Mouse (Mus musculus) lung, adult 18-20 months (tissue): ENCODE results near the gene Lipo2.
"Not testable (repeated sequence)": the region's sequence is repeated elsewhere in the genome, so short reads cannot be mapped to it uniquely, and the experiment has no call there.

Experiments
- DNase-seq, 2 experiments: peaks; one replicate each; pipeline ENCODE4 v3.0.0; 2022; ENCODE audit warnings: mixed read lengths in 2 of 2

Lipo2 gene

DNA sequence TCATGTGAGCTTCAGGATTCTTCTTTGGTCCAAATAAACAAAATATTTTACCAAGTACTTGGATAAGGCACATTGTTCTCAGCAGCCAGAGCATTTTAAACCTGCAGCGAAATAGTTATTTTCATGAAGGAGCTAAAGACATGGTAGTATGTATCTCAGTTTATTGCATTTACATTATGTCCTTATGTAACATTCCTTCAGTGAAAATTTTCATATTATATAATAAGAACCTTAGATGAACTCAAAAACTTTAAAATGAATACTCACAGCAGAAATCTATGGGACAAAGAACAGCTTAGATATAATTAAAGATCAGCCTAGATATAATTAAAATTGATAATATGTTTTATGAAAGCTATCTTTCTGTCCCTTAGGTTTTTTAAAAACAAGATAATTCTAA is at the start of gene Lipo2:
Gene Lipo2, minus strand, starts transcription at position 101 of the 400 bp plus-strand sequence.
- DNase-seq = not testable (repeated sequence)

DNA sequence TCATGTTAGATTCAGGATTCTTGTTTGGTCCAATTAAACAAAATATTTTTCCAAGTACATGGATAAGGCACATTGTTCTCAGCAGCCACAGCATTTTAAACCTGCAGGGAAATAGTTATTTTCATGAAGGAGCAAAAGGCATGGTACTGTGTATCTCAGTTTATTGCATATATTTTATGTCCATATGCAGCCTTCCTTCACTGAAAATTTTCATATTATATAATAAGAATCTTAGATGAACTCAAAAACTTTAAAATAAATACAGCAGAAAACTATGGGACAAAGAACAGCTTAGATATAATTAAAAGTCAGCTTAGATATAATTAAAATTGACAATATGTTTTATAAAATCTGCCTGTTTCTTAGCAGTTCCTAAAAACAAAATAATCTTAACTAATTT is 36.2 kb upstream of the Lipo2 start, which contains the start of gene Lipo1:
Gene Lipo1, minus strand, starts transcription at position 101 of the 400 bp plus-strand sequence.
- not testable (repeated sequence) for DNase-seq

DNA sequence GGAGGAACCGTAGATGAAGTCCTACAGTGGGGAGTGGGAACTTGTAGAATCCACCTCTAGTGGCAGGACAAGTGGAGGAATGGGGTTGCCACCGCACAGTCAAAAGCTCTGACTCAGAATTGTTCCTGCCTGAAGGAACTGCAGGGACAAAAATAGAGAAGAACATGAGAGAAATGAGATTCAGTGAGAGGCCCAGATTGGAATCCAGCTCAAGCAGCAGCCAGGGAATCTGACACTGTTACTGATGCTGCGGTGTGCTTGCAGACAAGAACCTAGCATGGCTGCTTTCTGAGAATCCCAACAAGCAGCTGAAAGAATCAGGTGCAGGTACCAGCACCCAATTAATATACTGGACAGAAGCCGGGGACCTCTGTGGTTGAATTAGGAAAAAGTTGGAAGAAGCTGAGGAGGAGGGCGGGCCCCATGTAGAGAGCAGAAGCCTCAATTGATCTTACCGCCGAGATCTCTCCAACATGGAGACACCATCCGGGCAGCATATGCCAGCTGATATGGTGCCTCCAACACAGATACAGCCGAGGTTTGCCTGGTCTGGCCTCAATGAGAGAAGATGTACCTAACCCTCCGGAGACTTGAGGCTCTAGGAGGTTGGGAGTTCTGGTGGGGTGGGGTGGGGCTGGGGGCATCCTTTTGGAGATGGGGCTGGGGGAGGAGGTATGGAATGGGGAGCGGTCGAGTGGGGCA is 35.6 kb upstream of the Lipo2 start:
- DNase-seq = no peak

DNA sequence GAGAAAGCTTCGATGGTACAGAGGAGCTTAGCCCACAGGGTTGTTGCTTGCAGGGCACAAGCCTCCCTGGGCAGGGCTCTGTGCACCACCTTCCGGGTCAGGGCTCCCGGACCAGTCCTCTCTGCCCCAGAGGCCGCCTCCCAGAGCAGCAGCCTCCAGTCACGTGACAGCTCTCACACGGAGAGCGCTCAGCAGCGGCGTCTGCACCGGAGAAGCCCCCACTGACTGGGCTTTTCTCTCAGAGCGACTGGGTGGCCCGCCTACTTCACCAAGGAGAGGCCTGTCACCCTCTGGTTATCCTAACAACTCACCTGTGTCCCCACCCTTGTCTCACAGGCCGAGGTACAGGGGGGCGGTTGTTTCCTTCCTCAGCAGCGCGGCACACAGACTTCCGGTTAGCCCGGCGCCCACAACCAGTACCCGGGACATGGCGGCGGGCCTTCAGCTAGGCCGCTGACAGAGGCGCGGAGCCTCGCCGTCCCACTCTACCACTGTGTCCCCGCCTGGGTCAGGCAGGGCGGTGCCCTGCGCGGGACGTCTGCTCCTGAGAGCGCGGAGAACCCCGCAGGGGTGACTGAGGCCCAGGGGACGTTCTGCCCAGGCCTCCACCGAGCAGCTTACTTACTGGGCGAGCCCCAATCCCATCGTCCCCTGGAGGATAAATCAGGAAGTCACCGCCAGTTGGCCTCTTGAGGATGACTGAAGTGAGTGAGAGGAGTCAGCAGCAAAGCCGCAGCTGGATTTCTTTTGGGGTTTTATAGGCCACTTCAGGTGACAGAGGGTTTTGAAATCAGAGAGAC is 10.3 kb upstream of the Lipo2 start, which contains the start of gene Lipo3:
Gene Lipo3, minus strand, starts transcription at position 665 of the 800 bp plus-strand sequence.
- peak; percentile 36 to 39 for DNase-seq
